Mouse (Mus musculus) embryonic fibroblast, embryonic 13.5 days (primary cell): ENCODE data around the gene Stk4.

Experiments
- CTCF ChIP-seq: IDR thresholded peaks from 2 replicates; pipeline ENCODE4 v1.5.1; 2011; ENCODE audit warnings: mild to moderate bottlenecking, control low read depth, low read length, moderate library complexity, borderline replicate concordance; ENCODE audit not compliant: insufficient read depth
- POLR2A ChIP-seq: IDR thresholded peaks from 2 replicates; pipeline ENCODE4 v1.6.1; 2011; ENCODE audit warnings: low read depth, mild to moderate bottlenecking, control low read depth, low read length, moderate library complexity

DNA sequence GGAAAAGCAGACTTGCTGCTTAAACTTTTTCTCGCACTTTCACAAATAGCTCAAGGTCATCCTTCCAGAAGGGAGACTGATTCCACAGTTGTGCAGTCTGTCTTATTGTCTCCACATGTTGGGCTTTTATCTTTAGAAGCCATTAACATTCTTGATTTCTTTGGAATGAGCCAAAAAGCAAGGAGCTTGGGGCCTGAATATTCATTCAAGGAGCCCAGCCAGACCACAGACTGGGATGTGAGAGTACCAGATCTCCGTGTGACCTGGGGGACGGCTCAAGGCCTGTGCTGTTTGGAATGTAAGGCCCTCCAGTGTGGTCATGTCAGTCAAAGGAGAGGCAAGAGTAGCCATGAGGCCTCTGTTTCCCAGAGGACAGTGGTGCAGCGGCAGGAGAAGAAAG lies 38.4 kb downstream of the Stk4 start:
- TF ChIP-seq POLR2A (no peak), CTCF (no peak)
